ENCODE assay signal across 19 mouse cellular contexts in genomic region chr13:76527326-76527725, GRCm38 (mm10).
"Had no signal": no experiment of that assay in that cellular context is flagged by ENCODE, and none has a peak within 500 bp of the region (broad histone marks: within the 10 kb centered on the region; RNA-seq: fewer than 3 reads in every experiment).

No protein-coding gene starts in this region.

- H3K36me3 ChIP-seq: lung, embryonic 15.5 days; midbrain, embryonic 13.5 days; neural tube, embryonic 13.5 days; neural tube, embryonic 15.5 days had no signal

- H3K27me3 ChIP-seq: lung, embryonic 15.5 days; megakaryocyte, embryonic 14.5 days; midbrain, embryonic 13.5 days; neural tube, embryonic 13.5 days; neural tube, embryonic 15.5 days had no signal

- H3K4me3 ChIP-seq: lung, embryonic 15.5 days; megakaryocyte, embryonic 14.5 days; midbrain, embryonic 13.5 days; myocyte; neural tube, embryonic 13.5 days; neural tube, embryonic 15.5 days had no signal

- H3K9ac ChIP-seq: liver, postnatal 0 days; lung, embryonic 15.5 days; midbrain, embryonic 13.5 days; neural tube, embryonic 13.5 days; neural tube, embryonic 15.5 days had no signal

- H3K27ac ChIP-seq: lung, embryonic 15.5 days; macrophage; midbrain, embryonic 13.5 days; neural tube, embryonic 13.5 days; neural tube, embryonic 15.5 days had no signal

- H3K9me3 ChIP-seq: lung, embryonic 15.5 days; megakaryocyte, embryonic 14.5 days; midbrain, embryonic 13.5 days; neural tube, embryonic 13.5 days; neural tube, embryonic 15.5 days had no signal

- H3K4me1 ChIP-seq: lung, embryonic 15.5 days; midbrain, embryonic 13.5 days; neural tube, embryonic 13.5 days; neural tube, embryonic 15.5 days had no signal

- DNase-seq: liver, postnatal 0 days; lung, adult 2 months; lung, postnatal 14 days; lung, postnatal 36 days; retina, postnatal 1 day; right cerebral cortex, adult 18-20 months; right cerebral cortex, postnatal 25 days; right cerebral cortex, postnatal 4 days; spleen, adult 18-20 months; thymus, adult 18-20 months; thymus, postnatal 14 days; thymus, postnatal 36 days had no signal
